Mouse (Mus musculus) lung, postnatal 10 days (tissue): Measurements from ENCODE around the gene 2310002L09Rik.
"Not testable (repeated sequence)": the region's sequence is repeated elsewhere in the genome, so short reads cannot be mapped to it uniquely, and the experiment has no call there.

Experiments
- DNase-seq: peaks from one replicate; pipeline ENCODE4 v3.0.0; 2021

2310002L09Rik gene

GRCm38 (mm10) chr4:73950375-73950896 lies at the start of gene 2310002L09Rik:
2310002L09Rik (minus strand) TSS chr4:73950846.
- DNase-seq: no peak

DNA sequence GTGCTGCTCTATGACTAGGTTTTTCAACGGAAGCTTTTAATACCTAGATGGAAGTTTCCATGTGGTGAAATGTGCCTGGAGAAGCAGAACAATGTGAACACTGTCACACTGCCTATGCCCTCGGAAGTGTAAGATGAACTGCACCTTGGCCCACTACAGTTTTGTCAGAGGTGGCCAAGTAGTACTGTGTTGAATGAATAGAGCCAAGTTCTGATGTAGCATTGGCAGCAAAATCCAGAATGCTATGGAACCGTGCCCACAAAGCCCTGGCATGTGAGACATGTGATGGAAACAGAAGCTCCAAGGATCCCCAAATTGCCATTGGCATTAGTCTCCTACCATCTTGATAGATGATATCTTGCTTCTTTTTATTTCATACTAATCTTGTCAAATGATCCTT lies 29.8 kb upstream of the 2310002L09Rik start:
- DNase-seq: no peak

GRCm38 (mm10) chr4:73920660-73921059 lies 30.0 kb downstream of the 2310002L09Rik start, which contains the start of gene Gm11756:
Gm11756 (minus strand) TSS chr4:73920760.
- DNase-seq: not testable (repeated sequence)

DNA sequence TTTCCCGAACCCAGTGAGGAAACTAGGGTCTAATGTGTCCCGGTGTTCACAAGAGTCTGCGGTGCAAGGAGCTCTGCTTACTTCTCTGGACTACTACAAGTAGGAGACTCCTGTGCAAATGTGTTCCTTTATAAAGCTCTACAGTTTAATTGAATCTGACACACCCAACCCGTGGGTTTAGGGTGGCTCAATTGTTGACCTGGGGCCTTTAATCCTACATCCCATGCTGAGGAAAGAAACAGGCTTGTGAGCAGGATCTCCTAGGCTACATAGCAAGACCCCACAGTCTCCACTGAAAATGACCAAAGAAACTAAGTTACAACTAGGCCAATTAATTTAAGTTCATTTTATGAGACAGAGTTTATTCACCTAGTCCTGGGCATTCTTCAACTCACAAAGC lies 44.8 kb downstream of the 2310002L09Rik start, which contains the start of gene Gm13871:
Gene Gm13871 (minus strand): TSS at position 101 of the 400 bp plus-strand sequence.
- not testable (repeated sequence) for DNase-seq

- DNase-seq: not testable (repeated sequence)
These were observed 59.6 kb downstream of the 2310002L09Rik start, which contains the start of gene Gm11757 for GRCm38 (mm10) chr4:73891012-73891411. Gm11757 (minus strand) TSS chr4:73891112.
